Mouse (Mus musculus) testis, adult 2 months (tissue): ENCODE data around the gene Ugt1a10. TPM values are rescaled to one million over a fixed set of nuclear protein-coding genes. Genes with fewer than 3 reads are reported as not detected.
"Not testable (repeated sequence)": the region's sequence is repeated elsewhere in the genome, so short reads cannot be mapped to it uniquely, and the experiment has no call there.

ENCODE experiments used
- H3K27ac ChIP-seq: fragments of 200-500 bp; 2 replicates; pipeline ENCODE4 v1.5.1; 2012; ENCODE audit warnings: low read depth, low read length; ENCODE audit not compliant: control insufficient read depth, insufficient read depth
- H3K27me3 ChIP-seq: fragments of 200-500 bp; 2 replicates; pipeline ENCODE4 v1.6.1; 2012; ENCODE audit warnings: mild to moderate bottlenecking, low read length, moderate library complexity; ENCODE audit not compliant: control insufficient read depth, insufficient read depth
- H3K36me3 ChIP-seq: fragments of 200-500 bp; 2 replicates; pipeline ENCODE4 v1.6.1; 2012; ENCODE audit warnings: mild to moderate bottlenecking, low read length; ENCODE audit not compliant: control insufficient read depth, insufficient read depth
- H3K4me1 ChIP-seq: fragments of 200-500 bp; 2 replicates; pipeline ENCODE4 v1.6.1; 2012; ENCODE audit warnings: low read length; ENCODE audit not compliant: control insufficient read depth, insufficient read depth
- H3K4me3 ChIP-seq: fragments of 200-500 bp; 2 replicates; pipeline ENCODE4 v1.5.1; 2012; ENCODE audit warnings: low read depth, mild to moderate bottlenecking, low read length, moderate library complexity, mixed read lengths; ENCODE audit not compliant: control insufficient read depth
- CTCF ChIP-seq: fragments of 200-500 bp; IDR thresholded peaks from 2 replicates; pipeline ENCODE4 v1.5.1; 2012; ENCODE audit warnings: low read depth, mild to moderate bottlenecking, inconsistent platforms, low read length, moderate library complexity; ENCODE audit not compliant: control insufficient read depth, insufficient read depth, insufficient replicate concordance
- POLR2A ChIP-seq: fragments of 200-500 bp; IDR thresholded peaks from 2 replicates; pipeline ENCODE4 v1.6.1; 2012; ENCODE audit warnings: low read depth, mild to moderate bottlenecking, inconsistent platforms, low read length, moderate library complexity; ENCODE audit not compliant: control insufficient read depth
- polyA plus RNA-seq: library from polyadenylated mRNA; depleted of rRNA; stranded (reverse); fragments of >200 nt; gene quantifications from 2 replicates; pipeline ENCODE4 v1.2.3, GENCODE M21; 2012

Ugt1a10 gene
- polyA plus RNA-seq, 1 experiment, result not detected

GRCm38 (mm10) chr1:88133908-88134456 lies 78.8 kb downstream of the Ugt1a10 start:
- peak overlapping the region; percentile 66; the same call in 1 of the 2 replicates for H3K27ac ChIP-seq

GRCm38 (mm10) chr1:88134457-88135011 lies 79.3 kb downstream of the Ugt1a10 start, which contains the start of gene Ugt1a6a:
Gene Ugt1a6a, plus strand, starts transcription at chr1:88134809.
- not testable (repeated sequence) for H3K27me3 ChIP-seq, H3K36me3 ChIP-seq, H3K4me3 ChIP-seq, H3K4me1 ChIP-seq
- peak within 1 kb of the TSS; percentile 66 for H3K27ac ChIP-seq

More at GRCm38 (mm10) chr1:88133908-88134456, 78.8 kb downstream of the Ugt1a10 start:
- H3K36me3 ChIP-seq, result no peaks in the 10 kb centered on the region
- H3K4me3 ChIP-seq, result no peak overlapping the region
- H3K4me1 ChIP-seq, result no peaks in the 10 kb centered on the region
- no peaks in the 10 kb centered on the region for H3K27me3 ChIP-seq
- TF ChIP-seq CTCF (no peak), POLR2A (no peak)

GRCm38 (mm10) chr1:88135229-88135904 lies 80.2 kb downstream of the Ugt1a10 start:
- H3K36me3 ChIP-seq, H3K4me1 ChIP-seq, H3K27me3 ChIP-seq, H3K4me3 ChIP-seq: not testable (repeated sequence)
- peak overlapping the region; percentile 10 for H3K27ac ChIP-seq

DNA sequence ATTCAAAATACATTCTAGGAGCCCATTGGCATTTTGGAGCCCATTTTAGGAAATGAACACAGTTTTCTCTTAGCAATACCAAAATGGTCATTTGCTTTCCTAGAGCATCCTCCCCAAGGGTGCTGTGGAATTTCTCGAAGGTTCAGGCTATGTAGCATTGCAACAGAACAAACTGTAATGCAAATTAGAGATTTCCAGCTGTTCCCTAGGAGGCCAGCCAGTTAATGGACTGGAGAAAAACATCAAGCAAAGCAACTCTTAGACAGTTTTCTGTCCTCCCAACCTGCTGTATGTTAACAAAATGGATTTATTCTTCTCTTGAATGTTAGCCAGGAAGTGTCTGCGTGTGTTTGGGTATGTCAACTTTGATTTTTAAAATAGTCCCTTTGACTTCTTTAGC lies 81.5 kb downstream of the Ugt1a10 start:
- H3K36me3 ChIP-seq, result no peaks in the 10 kb centered on the region
- no peaks in the 10 kb centered on the region for H3K4me1 ChIP-seq
- no peak overlapping the region for H3K4me3 ChIP-seq
- TF ChIP-seq POLR2A, result no peak
- TF ChIP-seq CTCF, result no peak
- no peak overlapping the region for H3K27ac ChIP-seq
- no peaks in the 10 kb centered on the region for H3K27me3 ChIP-seq

GRCm38 (mm10) chr1:88137264-88137663 lies 82.1 kb downstream of the Ugt1a10 start:
- Histone ChIP-seq H3K36me3 (no peaks in the 10 kb centered on the region), H3K4me1 (no peaks in the 10 kb centered on the region), H3K27me3 (no peaks in the 10 kb centered on the region), H3K4me3 (no peak overlapping the region), H3K27ac (no peak overlapping the region)
- TF ChIP-seq CTCF (no peak), POLR2A (no peak)

- Histone ChIP-seq H3K4me3 (no peak overlapping the region), H3K4me1 (no peaks in the 10 kb centered on the region), H3K36me3 (no peaks in the 10 kb centered on the region), H3K27me3 (no peaks in the 10 kb centered on the region), H3K27ac (no peak overlapping the region)
- TF ChIP-seq CTCF (no peak), POLR2A (no peak)
Measured at GRCm38 (mm10) chr1:88138145-88138544, 83.0 kb downstream of the Ugt1a10 start.

- not testable (repeated sequence) for H3K27me3 ChIP-seq, H3K4me3 ChIP-seq, H3K36me3 ChIP-seq, H3K4me1 ChIP-seq, H3K27ac ChIP-seq
Measured at GRCm38 (mm10) chr1:88140492-88140891, 85.3 kb downstream of the Ugt1a10 start.
